Mouse (Mus musculus) forebrain, embryonic 11.5 days (tissue): ENCODE results near the gene Mylpf. TPM values are rescaled to one million over a fixed set of nuclear protein-coding genes. Genes with fewer than 3 reads are reported as not detected.

Experiments
- ATAC-seq: fragments of 200-750 bp; cut with Nextera tagmentation; replicated peaks from 2 replicates; pipeline ENCODE4 v1.8.0; 2017; ENCODE audit warnings: moderate TSS enrichment; ENCODE audit not compliant: low FRiP score
- DNase-seq: peaks from one replicate; pipeline ENCODE4 v3.0.0-alpha.2; 2017; ENCODE audit warnings: low spot score
- H3K27ac ChIP-seq: fragments of 300-500 bp; sonication (generic); 2 replicates; pipeline ENCODE4 v1.5.1; 2014; ENCODE audit warnings: low read depth, low read length
- H3K27me3 ChIP-seq: fragments of 300-500 bp; sonication (generic); 2 replicates; pipeline ENCODE4 v1.6.1; 2014; ENCODE audit warnings: mild to moderate bottlenecking, low read length, mixed read lengths; ENCODE audit not compliant: control insufficient read depth, insufficient read depth
- H3K36me3 ChIP-seq: fragments of 300-500 bp; sonication (generic); 2 replicates; pipeline ENCODE4 v1.6.1; 2014; ENCODE audit warnings: mild to moderate bottlenecking, low read length, moderate library complexity, mixed read lengths; ENCODE audit not compliant: control insufficient read depth, insufficient read depth
- H3K4me1 ChIP-seq: fragments of 300-500 bp; sonication (generic); replicated peaks from 2 replicates; pipeline ENCODE4 v1.6.1; 2014; ENCODE audit warnings: low read length, mixed read lengths; ENCODE audit not compliant: control insufficient read depth, insufficient read depth
- H3K4me2 ChIP-seq: fragments of 300-500 bp; sonication (generic); 2 replicates; pipeline ENCODE4 v1.6.1; 2014; ENCODE audit warnings: low read depth, mild to moderate bottlenecking, low read length, moderate library complexity, mixed read lengths; ENCODE audit not compliant: severe bottlenecking
- H3K4me3 ChIP-seq: fragments of 300-500 bp; sonication (generic); 2 replicates; pipeline ENCODE4 v1.5.1; 2014; ENCODE audit warnings: low read depth, low read length
- H3K9ac ChIP-seq: fragments of 300-500 bp; sonication (generic); 2 replicates; pipeline ENCODE4 v1.6.1; 2014; ENCODE audit warnings: low read length
- H3K9me3 ChIP-seq: fragments of 300-500 bp; sonication (generic); 2 replicates; pipeline ENCODE4 v1.6.1; 2016; ENCODE audit warnings: low read length, mixed read lengths; ENCODE audit not compliant: control insufficient read depth
- whole genome bisulfite sequencing: fragments of 180-500 bp; shearing (Covaris S2); extraction: QIAGEN DNeasy Blood & Tissue Kit; methylation state at CpG from one replicate; pipeline ENCODE4 v1.1.7; 2014; 5-methylcytosine and 5-hydroxymethylcytosine counted together
- polyA plus RNA-seq: library from polyadenylated mRNA; unstranded; fragments of >200 nt; fragmentation: Nextera tagmentation; extraction: Ambion mirVana; gene quantifications from 2 replicates; pipeline ENCODE4 v1.2.1, GENCODE M21; 2014

The Mylpf gene
- polyA plus RNA-seq, 1 experiment from 2014 or later: 11.2 TPM

DNA sequence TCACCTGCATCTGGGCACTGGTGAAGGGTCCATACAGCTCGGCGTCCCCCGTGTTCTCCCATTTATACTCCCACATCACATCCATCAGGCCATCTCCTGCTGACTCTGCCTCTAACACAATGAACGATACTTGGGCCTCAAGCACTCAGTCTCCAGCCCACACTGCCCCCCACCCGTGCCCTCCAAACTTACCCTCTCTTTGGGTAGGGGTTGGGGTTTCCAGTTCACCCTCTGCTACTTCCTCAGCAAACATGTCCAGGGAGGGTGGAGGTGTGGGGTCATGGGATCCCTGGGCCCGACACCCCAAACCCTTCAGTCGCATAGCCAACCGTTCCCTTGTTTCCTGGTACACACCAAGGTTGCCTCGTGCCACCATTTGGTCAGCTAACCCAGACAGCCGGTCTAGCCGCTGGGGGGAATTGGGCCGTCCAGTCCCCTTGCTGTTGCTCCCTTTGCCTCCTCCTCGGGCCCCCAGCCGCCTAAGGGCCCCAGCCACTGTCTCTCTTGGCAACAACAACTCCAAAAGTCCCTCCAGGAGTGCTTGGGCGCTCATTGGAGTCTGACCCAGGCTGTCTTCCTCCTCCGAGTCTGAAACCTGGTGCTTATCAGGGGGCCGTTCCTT is 14.6 kb upstream of the Mylpf start:
- no peaks in the 10 kb centered on the region for H3K27me3 ChIP-seq
- H3K36me3 ChIP-seq: peaks cover 21% of the 10 kb centered on the region
- peaks cover 6% of the 10 kb centered on the region for H3K4me1 ChIP-seq
- ATAC-seq (no peak), DNase-seq (no peak)
- no peak overlapping the region; the same call in 1 of the 2 replicates for H3K4me3 ChIP-seq
- H3K4me2 ChIP-seq: no peak overlapping the region
- no peak overlapping the region for H3K27ac ChIP-seq
- no peak overlapping the region for H3K9ac ChIP-seq
- 95% methylated on average over 17 of the region's 17 CpGs for WGBS
- H3K9me3 ChIP-seq: no peaks in the 10 kb centered on the region

DNA sequence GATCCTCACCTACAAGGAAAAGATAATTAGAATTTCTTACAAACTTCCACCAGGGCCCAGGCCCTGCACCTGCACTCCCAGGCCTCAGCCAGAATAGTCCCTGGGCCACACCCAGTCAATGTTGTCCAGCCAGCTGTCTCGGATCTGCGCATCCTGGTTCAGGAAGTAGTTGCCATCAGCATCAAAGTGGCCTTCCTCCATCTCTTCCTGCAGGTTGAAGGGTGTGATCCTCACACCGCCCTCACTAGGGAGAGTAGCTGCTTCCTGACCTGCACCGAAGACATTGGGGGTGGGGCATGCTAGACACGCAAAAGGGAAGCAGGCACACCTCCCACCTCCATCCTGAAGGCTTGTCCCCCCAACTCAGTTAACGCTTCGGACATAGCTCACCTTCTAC is 14.1 kb upstream of the Mylpf start:
- H3K36me3 ChIP-seq: peaks cover 23% of the 10 kb centered on the region

DNA sequence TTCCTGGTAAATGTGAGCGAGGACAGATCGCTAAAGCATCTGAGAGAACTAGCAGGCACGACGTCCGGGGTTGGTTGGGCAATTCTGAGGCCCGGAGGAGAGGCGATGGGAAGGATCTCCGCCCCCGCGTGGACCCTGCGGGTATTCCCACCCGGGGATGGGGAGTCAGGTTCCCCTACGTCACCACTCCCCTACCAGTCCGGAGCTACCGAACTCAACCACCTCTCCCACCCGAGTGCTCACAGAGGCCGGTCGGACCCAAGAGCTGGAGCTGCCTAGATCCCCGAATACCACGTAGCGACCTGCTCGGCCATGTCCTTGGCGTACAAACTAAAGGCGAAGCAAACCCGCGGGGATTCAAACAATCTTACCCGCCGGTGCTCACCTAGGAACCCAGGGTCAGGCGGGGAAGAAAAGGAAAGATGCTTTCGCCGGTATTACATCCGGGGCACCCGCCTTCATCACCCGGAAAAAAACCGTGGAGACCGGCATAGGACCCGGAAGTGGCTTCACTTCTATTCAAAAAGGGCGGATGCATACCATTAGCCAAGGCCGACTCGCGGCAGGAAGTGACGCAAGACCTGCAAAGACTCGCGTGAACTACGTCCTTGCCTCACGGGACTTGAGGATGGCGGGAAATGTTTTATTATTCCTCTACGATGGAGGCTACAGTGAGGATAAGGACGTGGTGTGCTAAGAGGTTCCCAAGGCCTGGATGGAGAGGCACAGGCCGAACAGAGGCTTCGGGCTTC is 13.0 kb upstream of the Mylpf start, which contains the start of gene Cd2bp2:
Gene Cd2bp2, minus strand, starts transcription at position 507 of the 752 bp plus-strand sequence.
- H3K27ac ChIP-seq: peak within 1 kb of the TSS; percentile 82
- ATAC-seq: peak; percentile 97
- H3K27me3 ChIP-seq: no peaks in the 10 kb centered on the region
- H3K9me3 ChIP-seq: no peaks in the 10 kb centered on the region
- peaks cover 28% of the 10 kb centered on the region for H3K36me3 ChIP-seq
- DNase-seq: peak; percentile 95
- H3K9ac ChIP-seq: peak within 1 kb of the TSS; percentile 89
- peaks cover 6% of the 10 kb centered on the region for H3K4me1 ChIP-seq
- peak within 1 kb of the TSS; percentile 80 for H3K4me3 ChIP-seq
- under 1% methylated on average over 51 of the region's 51 CpGs for WGBS
- H3K4me2 ChIP-seq: peak within 1 kb of the TSS; percentile 87

More for the DNA sequence above, 14.1 kb upstream of the Mylpf start:
- Histone ChIP-seq H3K9me3 (no peaks in the 10 kb centered on the region), H3K9ac (peak overlapping the region; percentile 89), H3K4me2 (peak overlapping the region; percentile 87), H3K4me3 (peak overlapping the region; percentile 80), H3K27ac (no peak overlapping the region), H3K4me1 (peaks cover 6% of the 10 kb centered on the region), H3K27me3 (no peaks in the 10 kb centered on the region)
- ATAC-seq (no peak), DNase-seq (no peak)
- WGBS: 85% methylated on average over 7 of the region's 7 CpGs

DNA sequence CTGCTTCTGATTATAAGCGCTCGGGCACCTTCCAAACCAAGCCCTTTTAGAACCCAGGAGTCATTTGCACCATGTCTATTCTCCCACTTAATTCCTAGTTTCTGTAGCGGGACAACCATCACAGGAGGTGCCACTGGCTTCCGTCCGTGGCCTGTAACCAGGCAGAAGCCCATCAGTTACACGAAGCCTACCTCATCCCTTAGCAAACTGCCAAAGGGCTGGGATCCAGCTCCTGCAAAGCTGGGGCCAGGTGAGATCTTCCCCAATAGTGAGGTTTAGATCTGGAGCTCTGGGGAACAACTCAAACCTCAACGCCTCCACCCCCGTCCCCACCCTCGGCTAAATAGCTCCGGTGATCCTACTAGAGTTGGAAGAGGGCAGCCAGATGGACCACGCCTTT is 12.2 kb upstream of the Mylpf start:
- Histone ChIP-seq H3K9ac (peak overlapping the region; percentile 70), H3K4me3 (peak overlapping the region; percentile 80), H3K36me3 (peaks cover 28% of the 10 kb centered on the region), H3K27me3 (no peaks in the 10 kb centered on the region), H3K4me1 (peaks cover 6% of the 10 kb centered on the region), H3K4me2 (peak overlapping the region; percentile 87), H3K9me3 (no peaks in the 10 kb centered on the region), H3K27ac (peak overlapping the region; percentile 55; the same call in 1 of the 2 replicates)
- 64% methylated on average over 11 of the region's 11 CpGs for WGBS
- ATAC-seq: no peak
- DNase-seq: no peak

DNA sequence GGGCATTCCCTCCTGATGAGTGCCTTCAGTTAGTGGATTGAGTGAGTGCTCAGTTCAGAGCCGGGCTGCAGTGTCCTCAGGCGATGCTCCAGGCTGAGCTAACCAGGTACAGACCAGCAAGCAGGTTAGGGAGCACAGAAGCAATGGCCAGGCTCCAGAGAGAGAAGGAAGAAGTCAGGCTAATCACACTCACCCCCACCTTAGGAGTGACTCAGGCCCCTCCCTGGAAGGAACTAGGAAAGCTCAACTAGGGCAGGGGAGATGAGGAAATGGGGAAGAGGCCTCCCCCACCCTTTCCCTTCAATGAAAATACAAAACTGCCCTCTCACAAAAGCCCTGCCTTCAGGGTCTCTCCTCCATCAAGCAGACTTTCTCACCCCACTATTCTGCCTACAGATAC is 2.1 kb upstream of the Mylpf start:
- DNase-seq: no peak
- Histone ChIP-seq H3K4me3 (peak overlapping the region; percentile 88), H3K4me2 (peak overlapping the region; percentile 99), H3K9ac (peak overlapping the region; percentile 89), H3K9me3 (no peaks in the 10 kb centered on the region), H3K27me3 (no peaks in the 10 kb centered on the region), H3K27ac (no peak overlapping the region), H3K36me3 (peaks cover 2% of the 10 kb centered on the region; the same call in 1 of the 2 replicates), H3K4me1 (peaks cover 10% of the 10 kb centered on the region; the same call in 1 of the 2 replicates)
- ATAC-seq: no peak
- 71% methylated on average over 2 of the region's 2 CpGs for WGBS

DNA sequence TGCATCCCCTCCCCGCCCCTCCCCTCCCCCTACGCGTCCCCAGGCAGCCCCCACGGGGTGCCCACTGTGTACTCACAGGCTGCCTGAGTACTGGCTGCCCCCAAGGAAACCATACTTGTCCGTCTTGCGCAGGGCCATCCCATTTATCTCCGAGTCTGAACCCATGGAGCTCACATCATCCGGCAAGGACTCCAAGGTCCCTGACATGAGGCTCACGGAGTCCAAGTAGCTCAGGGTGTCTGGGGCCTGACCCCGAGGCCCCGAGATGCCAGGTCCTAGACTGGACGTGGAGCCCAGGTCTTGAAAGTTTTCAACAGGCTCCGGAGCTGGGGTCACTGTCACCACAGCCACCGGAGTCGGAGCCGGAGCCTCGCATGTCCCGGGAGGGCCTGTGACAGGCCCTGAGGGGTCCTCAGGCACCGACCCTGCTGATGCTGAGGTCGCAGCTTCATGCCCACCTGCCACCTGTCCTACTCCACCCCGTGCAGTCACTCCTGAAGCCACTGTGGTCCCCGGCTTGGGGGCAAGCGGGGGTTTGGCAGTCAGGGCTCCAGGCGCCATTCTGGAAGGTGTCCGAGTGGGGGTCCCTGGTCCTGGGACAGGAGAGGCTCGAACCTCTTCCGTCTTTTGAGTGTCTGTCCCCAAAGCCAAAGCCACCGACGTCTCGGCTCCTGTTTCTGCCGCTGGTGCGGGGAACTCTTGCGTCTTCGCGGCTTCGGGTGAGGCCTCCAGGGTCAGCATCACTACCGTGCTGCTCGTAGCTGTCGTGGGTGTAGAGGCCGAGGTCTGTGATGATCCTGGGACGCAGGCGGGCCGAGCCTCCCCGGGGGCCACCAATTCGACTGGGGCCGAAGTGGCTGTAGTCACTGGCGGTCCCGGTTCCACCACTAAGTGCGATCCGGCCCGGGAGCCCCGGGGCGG is 1.1 kb upstream of the Mylpf start:
- peaks cover 10% of the 10 kb centered on the region; the same call in 1 of the 2 replicates for H3K4me1 ChIP-seq
- WGBS: under 1% methylated on average over 49 of the region's 53 CpGs
- H3K9ac ChIP-seq: peak overlapping the region; percentile 89
- peaks cover 2% of the 10 kb centered on the region; the same call in 1 of the 2 replicates for H3K36me3 ChIP-seq
- peak overlapping the region; percentile 77 for H3K27ac ChIP-seq
- peak; percentile 36 for ATAC-seq
- peak overlapping the region; percentile 88 for H3K4me3 ChIP-seq
- peak; percentile 71 for DNase-seq
- H3K4me2 ChIP-seq: peak overlapping the region; percentile 99
- no peaks in the 10 kb centered on the region; the same call in 1 of the 2 replicates for H3K27me3 ChIP-seq
- no peaks in the 10 kb centered on the region for H3K9me3 ChIP-seq

DNA sequence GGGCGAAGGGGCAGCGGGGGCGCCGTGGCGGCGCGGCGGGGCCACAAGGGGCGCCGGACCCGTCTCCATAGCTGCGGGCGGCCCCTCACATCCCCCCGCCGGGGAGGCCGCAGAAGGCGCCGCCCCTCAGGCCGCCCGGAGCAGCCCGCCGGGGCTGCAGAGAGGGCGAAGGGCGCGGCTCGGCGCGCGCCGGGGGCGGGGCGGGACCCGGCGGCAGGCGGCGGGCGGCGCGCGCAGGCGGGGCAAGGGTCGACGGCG is 466 bp upstream of the Mylpf start, which contains the start of gene Tbc1d10b:
Gene Tbc1d10b, minus strand, starts transcription at position 174 of the 258 bp plus-strand sequence.
- ATAC-seq (peak; percentile 47), DNase-seq (no peak)
- H3K4me1 ChIP-seq: peaks cover 10% of the 10 kb centered on the region; the same call in 1 of the 2 replicates
- peak within 1 kb of the TSS; percentile 88 for H3K4me3 ChIP-seq
- H3K4me2 ChIP-seq: peak within 1 kb of the TSS; percentile 99
- H3K27me3 ChIP-seq: no peaks in the 10 kb centered on the region; the same call in 1 of the 2 replicates
- peak within 1 kb of the TSS; percentile 77 for H3K27ac ChIP-seq
- H3K9me3 ChIP-seq: no peaks in the 10 kb centered on the region
- under 1% methylated on average over 33 of the region's 44 CpGs for WGBS
- peak within 1 kb of the TSS; percentile 89 for H3K9ac ChIP-seq
- H3K36me3 ChIP-seq: peaks cover 2% of the 10 kb centered on the region; the same call in 1 of the 2 replicates

DNA sequence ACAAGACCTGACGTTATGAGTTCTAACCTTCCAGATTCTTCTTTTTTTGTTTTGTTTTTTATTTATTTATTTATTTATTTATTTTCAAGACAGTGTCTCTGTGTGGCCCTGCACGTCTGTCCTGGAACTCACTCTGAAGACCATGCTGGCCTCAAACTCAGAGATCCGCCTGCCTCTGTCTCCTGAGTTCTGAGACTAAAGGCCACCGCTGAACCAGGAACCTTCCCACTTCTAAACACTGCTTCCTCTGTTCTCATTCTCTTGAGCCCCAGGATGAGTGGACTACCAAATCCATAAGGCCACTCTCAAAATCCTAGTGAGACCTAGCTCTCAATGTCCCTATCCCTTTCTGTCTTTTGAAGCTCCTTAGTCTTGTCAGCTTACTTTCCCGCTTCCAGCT is 1.2 kb downstream of the Mylpf start:
- no peak for DNase-seq
- Histone ChIP-seq H3K9ac (peak overlapping the region; percentile 37; the same call in 1 of the 2 replicates), H3K36me3 (no peaks in the 10 kb centered on the region), H3K4me3 (peak overlapping the region; percentile 88; the same call in 1 of the 2 replicates), H3K27me3 (peaks cover 3% of the 10 kb centered on the region), H3K4me2 (peak overlapping the region; percentile 52; the same call in 1 of the 2 replicates), H3K27ac (no peak overlapping the region), H3K9me3 (no peaks in the 10 kb centered on the region), H3K4me1 (peaks cover 10% of the 10 kb centered on the region; the same call in 1 of the 2 replicates)
- WGBS: 82% methylated on average over 5 of the region's 5 CpGs
- ATAC-seq: no peak
